Mouse (Mus musculus) megakaryocyte-erythroid progenitor cell, adult 5 weeks (primary cell): Measurements from ENCODE around the gene Palld. TPM values are rescaled to one million over a fixed set of nuclear protein-coding genes. Genes with fewer than 3 reads are reported as not detected.

ENCODE experiments used
- polyA plus RNA-seq: library from polyadenylated mRNA; stranded (reverse); fragments of >175 nt; gene quantifications from 2 replicates; pipeline ENCODE4 v1.2.3, GENCODE M21; 2012

The Palld gene
- polyA plus RNA-seq: 1.1 and 1.3 TPM in 2 replicates

DNA sequence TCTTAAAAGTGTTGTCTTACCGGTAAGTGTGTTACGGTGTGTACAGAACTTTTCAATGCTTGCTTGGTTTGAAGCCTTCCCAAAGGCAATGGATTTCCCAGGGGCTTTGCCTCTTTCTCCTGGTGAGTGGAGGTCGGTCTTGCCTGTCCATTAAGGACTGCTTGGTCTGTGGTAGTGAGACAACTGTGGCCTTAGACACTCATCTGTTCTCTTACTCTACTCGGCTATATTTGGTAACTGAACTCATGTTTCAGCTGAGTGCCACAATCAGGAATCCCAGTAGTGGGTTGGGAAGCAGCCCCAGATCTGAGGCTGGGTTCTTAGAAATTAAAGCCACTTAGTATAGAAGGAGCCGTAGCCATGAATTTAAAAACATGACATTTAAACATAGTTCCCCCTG is at the start of gene Palld:
Gene Palld (minus strand): TSS at position 170 of the 400 bp plus-strand sequence.

DNA sequence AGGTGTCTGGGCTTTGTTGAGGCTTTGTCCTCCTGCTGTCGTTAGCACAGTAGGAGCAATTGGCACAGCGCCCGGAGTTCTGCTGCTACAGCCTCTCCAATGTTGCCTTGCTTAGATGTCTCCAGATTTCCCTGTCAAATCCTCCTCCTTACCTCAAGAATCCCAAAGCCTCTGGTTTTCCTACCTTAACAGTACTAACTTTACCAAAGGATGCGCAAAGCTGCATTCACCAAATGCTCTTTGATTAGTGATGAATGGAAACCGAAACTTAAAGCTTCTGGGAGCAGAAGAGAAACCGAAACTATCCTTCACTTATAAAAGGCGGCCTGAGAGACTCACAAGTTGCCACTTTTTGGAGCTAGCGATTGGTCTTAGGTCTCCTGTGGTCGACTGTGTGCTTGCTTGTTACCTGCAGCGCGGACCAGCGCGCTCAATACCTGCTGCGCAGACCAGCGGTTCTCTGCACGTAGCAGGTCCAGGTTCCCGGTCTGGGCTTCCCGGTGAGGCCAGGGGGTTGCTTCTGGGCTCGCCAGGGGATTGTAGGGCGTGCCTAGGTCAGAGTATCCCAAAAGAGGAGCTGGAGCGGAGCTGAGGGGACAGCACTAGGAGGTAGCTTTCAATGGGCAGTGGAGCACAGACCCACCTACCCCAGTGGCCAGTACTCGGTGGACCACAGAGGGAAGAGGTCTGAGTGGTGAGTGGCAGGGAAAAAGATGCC is 25.4 kb upstream of the Palld start, which contains the start of gene Ddx60:
Gene Ddx60 (plus strand): TSS at position 311 of the 718 bp plus-strand sequence.

DNA sequence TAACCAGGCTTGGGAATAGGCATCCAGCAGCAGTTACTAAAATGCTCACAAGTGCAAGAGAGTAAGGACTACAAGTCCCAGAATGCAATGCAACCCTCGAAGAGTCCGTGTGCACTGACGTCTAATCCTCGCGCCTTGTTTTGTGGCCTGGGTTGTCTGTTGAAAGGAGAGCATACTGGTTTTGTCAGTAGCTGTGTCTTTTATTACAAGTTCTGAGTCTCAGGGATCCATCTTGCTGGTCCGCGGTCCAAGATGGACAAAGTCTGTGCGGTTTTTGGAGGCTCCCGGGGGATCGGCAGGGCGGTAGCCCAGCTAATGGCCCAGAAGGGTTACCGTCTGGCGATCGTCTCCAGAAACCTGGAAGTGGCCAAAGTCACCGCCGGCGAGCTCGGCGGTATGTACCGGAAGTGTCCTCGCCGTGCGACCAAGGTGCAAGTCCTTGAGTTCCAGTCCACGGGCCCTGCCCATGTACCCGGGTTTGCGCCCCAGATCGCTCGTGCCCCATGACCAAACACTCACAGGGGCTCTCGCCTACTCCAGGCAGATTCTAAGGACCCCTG is 414.8 kb downstream of the Palld start, which contains the start of gene Cbr4:
Gene Cbr4 (plus strand): TSS at position 138 of the 560 bp plus-strand sequence.

Other genes starting within 250 kb of the Palld start
- gene Ddx60, start 25.4 kb upstream of the Palld start, polyA plus RNA-seq: 0.05 and 0.11 TPM in 2 replicates
- gene Anxa10, start 220.5 kb upstream of the Palld start, polyA plus RNA-seq: not detected in 2 replicates